Mouse (Mus musculus): ENCODE results near the gene Rere.
A peak's percentile ranks its signal among the peaks of the same experiment; 100 is the strongest.
"Not testable (repeated sequence)": the region's sequence is repeated elsewhere in the genome, so short reads cannot be mapped to it uniquely, and the experiment has no call there.

The Rere gene

GRCm38 (mm10) chr4:150557289-150557688 lies 275.8 kb downstream of the Rere start:
- not testable (repeated sequence) for DNase-seq

- DNase-seq: no peak
Measured at GRCm38 (mm10) chr4:150557976-150558375, 276.5 kb downstream of the Rere start.

GRCm38 (mm10) chr4:150559514-150559913 lies 278.1 kb downstream of the Rere start:
- no peak for DNase-seq

- DNase-seq: no peak
Measured at GRCm38 (mm10) chr4:150563281-150563680, 281.8 kb downstream of the Rere start.

GRCm38 (mm10) chr4:150566193-150566592 lies 284.7 kb downstream of the Rere start:
- no peak for DNase-seq

- DNase-seq: peak; percentile 30 to 62
Measured at GRCm38 (mm10) chr4:150568318-150569134, 287.1 kb downstream of the Rere start.

GRCm38 (mm10) chr4:150569135-150569833 lies 287.8 kb downstream of the Rere start:
- DNase-seq: peak; percentile 80 to 89

- DNase-seq: no peak
Measured at GRCm38 (mm10) chr4:150569834-150570571, 288.6 kb downstream of the Rere start.

- DNase-seq: no peak
Measured at GRCm38 (mm10) chr4:150570793-150571192, 289.3 kb downstream of the Rere start.

GRCm38 (mm10) chr4:150572104-150572691 lies 290.8 kb downstream of the Rere start:
- peak; percentile 50 to 66 for DNase-seq

GRCm38 (mm10) chr4:150572938-150573337 lies 291.5 kb downstream of the Rere start:
- DNase-seq: no peak

- no peak for DNase-seq
Measured at GRCm38 (mm10) chr4:150575363-150576092, 294.1 kb downstream of the Rere start.

- DNase-seq: no peak
Measured at GRCm38 (mm10) chr4:150576339-150576738, 294.9 kb downstream of the Rere start.

GRCm38 (mm10) chr4:150578021-150578420 lies 296.6 kb downstream of the Rere start:
- DNase-seq: no peak

- no peak for DNase-seq
Measured at GRCm38 (mm10) chr4:150581931-150582723, 300.7 kb downstream of the Rere start.

GRCm38 (mm10) chr4:150582966-150583776 lies 301.7 kb downstream of the Rere start:
- peak; percentile 74 to 85 for DNase-seq

- DNase-seq: no peak
Measured at GRCm38 (mm10) chr4:150583777-150584135, 302.3 kb downstream of the Rere start.

GRCm38 (mm10) chr4:150585800-150586199 lies 304.4 kb downstream of the Rere start:
- DNase-seq: no peak

- no peak for DNase-seq
Measured at GRCm38 (mm10) chr4:150586275-150586674, 304.8 kb downstream of the Rere start.

- no peak for DNase-seq
Measured at GRCm38 (mm10) chr4:150587597-150588299, 306.3 kb downstream of the Rere start.

Data from kidney, postnatal 4 days (tissue).